Mouse (Mus musculus): ENCODE measurements around the gene Dnhd1.

DNA sequence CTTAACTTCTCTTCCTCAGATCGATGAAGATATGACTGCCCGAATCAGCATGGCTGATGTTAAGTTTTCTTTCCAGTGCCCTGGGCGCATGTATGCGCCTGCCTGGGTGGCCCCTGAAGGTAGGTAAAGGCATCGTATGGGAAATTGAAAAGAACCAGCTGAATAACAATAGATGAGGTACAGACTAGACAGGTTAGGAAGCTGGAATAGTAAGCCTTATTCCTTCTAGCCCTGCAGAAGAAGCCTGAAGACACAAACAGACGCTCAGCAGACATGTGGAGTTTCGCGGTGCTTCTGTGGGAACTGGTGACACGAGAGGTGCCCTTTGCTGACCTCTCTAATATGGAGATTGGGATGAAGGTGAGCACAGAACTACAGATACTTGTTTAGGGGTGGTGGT lies 91.4 kb downstream of the Dnhd1 start:
- no peak for TF ChIP-seq GATA1 (IDR thresholded peaks at IDR 0.05; ENCODE audit: low read length)
- TF ChIP-seq TAL1 (IDR thresholded peaks at IDR 0.05; ENCODE audit: low read length): no peak
